Mouse (Mus musculus) liver, adult 2 months (tissue): ENCODE measurements around the gene Foxp1.

ENCODE experiments used
- CTCF ChIP-seq: fragments of 200-500 bp; IDR thresholded peaks from 2 replicates; pipeline ENCODE4 v1.5.1; 2011; ENCODE audit warnings: low read depth, low read length, control low read depth
- POLR2A ChIP-seq: fragments of 200-500 bp; IDR thresholded peaks from 2 replicates; pipeline ENCODE4 v1.6.1; 2011; ENCODE audit warnings: low read length, control low read depth; ENCODE audit not compliant: insufficient read depth; ENCODE audit errors: extremely low read depth

DNA sequence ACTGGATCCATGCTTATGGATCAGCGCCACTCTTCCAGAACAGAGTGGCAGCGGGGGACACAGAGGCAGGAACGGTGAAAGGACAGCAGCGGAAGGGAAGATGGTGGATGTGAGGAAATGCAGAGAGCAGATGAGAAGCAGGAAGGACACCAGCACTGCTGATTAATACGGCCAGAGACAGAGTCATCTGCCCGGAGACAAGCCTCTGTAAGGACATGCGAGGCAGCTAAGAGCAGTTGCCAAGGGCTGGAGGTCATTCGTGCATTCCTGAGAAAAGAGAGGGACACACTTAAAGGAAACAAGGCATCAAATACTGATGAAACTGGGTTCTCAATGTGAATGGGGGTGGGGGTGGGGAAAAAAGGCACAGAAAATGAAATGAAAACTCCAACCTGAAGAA, 459.6 kb downstream of the Foxp1 start:
- TF ChIP-seq POLR2A (no peak), CTCF (no peak)
